Mouse (Mus musculus) ovary, postnatal 10 days (tissue): ENCODE measurements around the gene Tk2.

Experiments used
- DNase-seq: peaks from one replicate; pipeline ENCODE4 v3.0.0; 2022; ENCODE audit warnings: low spot score

The Tk2 gene

GRCm38 (mm10) chr8:104219806-104220205 lies 28.6 kb downstream of the Tk2 start:
- peak; percentile 51 for DNase-seq

- DNase-seq = no peak
Observed at GRCm38 (mm10) chr8:104219079-104219478, 29.3 kb downstream of the Tk2 start.

GRCm38 (mm10) chr8:104217601-104218000 lies 30.8 kb downstream of the Tk2 start:
- DNase-seq = no peak

- DNase-seq = no peak
Observed at GRCm38 (mm10) chr8:104205292-104205691, 43.1 kb downstream of the Tk2 start.

GRCm38 (mm10) chr8:104202320-104202719 lies 46.0 kb downstream of the Tk2 start:
- DNase-seq = no peak

- no peak for DNase-seq
Observed at GRCm38 (mm10) chr8:104201622-104202021, 46.7 kb downstream of the Tk2 start.

GRCm38 (mm10) chr8:104199802-104200201 lies 48.6 kb downstream of the Tk2 start:
- DNase-seq = no peak

- no peak for DNase-seq
Observed at GRCm38 (mm10) chr8:104191496-104191895, 56.9 kb downstream of the Tk2 start.

- DNase-seq = no peak
Observed at GRCm38 (mm10) chr8:104190777-104191468, 57.4 kb downstream of the Tk2 start.

- DNase-seq = no peak
Observed at GRCm38 (mm10) chr8:104188459-104188858, 59.9 kb downstream of the Tk2 start.

- no peak for DNase-seq
Observed at GRCm38 (mm10) chr8:104187622-104188021, 60.7 kb downstream of the Tk2 start.

GRCm38 (mm10) chr8:104186827-104187226 lies 61.5 kb downstream of the Tk2 start:
- DNase-seq = no peak

- no peak for DNase-seq
Observed at GRCm38 (mm10) chr8:104184905-104185304, 63.5 kb downstream of the Tk2 start.

- DNase-seq = no peak
Observed at GRCm38 (mm10) chr8:104177054-104177453, 71.3 kb downstream of the Tk2 start.
